Mouse (Mus musculus) heart, postnatal 0 days (tissue): ENCODE data around the gene Fxyd3.

ENCODE experiments used
- CTCF ChIP-seq: IDR thresholded peaks from 2 replicates; pipeline ENCODE4 v1.5.1; 2016; ENCODE audit warnings: antibody characterized with exemption, control low read depth, low read depth
- EP300 ChIP-seq: IDR thresholded peaks from 2 replicates; pipeline ENCODE4 v1.6.1; 2016; ENCODE audit warnings: antibody characterized with exemption, low read depth

GRCm38 (mm10) chr7:31086175-31086755 is 9.8 kb upstream of the Fxyd3 start:
- TF ChIP-seq CTCF (no peak), EP300 (no peak)
